In the genomic region with DNA sequence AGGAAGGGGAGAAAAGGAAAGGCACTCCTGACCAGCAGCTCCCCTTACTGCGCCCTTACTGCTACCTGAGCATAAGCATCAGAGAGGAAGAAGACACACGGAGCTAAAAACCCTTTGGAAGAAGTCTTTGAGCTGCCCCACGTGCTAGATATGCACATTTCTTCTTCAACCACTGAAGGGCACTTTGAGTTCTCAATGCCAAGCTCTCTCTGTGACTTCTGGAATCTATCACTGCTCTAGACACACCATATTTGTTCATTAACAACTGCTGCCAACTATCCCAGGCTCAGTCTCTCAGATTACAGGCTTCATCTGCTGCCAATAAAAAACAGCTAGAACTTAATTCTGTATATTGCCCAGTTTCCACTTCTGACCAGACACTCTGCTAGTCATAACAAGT, we compare ENCODE assay signal across 11 mouse cellular contexts. TPM values are rescaled to one million over a fixed set of nuclear protein-coding genes. Genes with fewer than 3 reads are reported as not detected.
DNase-seq lines count a peak whose midpoint lies in the region; ATAC-seq and TF ChIP-seq lines count a peak whose summit lies in the region.
"Had no signal": no experiment of that assay in that cellular context is flagged by ENCODE, and none has a peak within 500 bp of the region (broad histone marks: within the 10 kb centered on the region; RNA-seq: fewer than 3 reads in every experiment).

No protein-coding gene starts in this region.

- no peak overlapping the region for H3K9ac ChIP-seq in embryonic facial prominence, embryonic 14.5 days (ENCODE audit: low read depth, low read length)
- H3K9ac ChIP-seq: liver, postnatal 0 days had no signal

- WGBS in embryonic facial prominence, embryonic 14.5 days, result 70% methylated on average over 3 of the region's 3 CpGs

- ATAC-seq in embryonic facial prominence, embryonic 14.5 days (ENCODE audit: low read depth), result no peak
- ATAC-seq: intestine, embryonic 16.5 days; liver, postnatal 0 days had no signal

- H3K4me3 ChIP-seq in gastrocnemius, adult 2 months, result peak overlapping the region; percentile 11; the same call in 1 of the 2 replicates
- no peak overlapping the region for H3K4me3 ChIP-seq in embryonic facial prominence, embryonic 14.5 days (ENCODE audit: low read depth, low read length)

- DNase-seq in gastrocnemius, adult 2 months, result peak; percentile 36
- no peak for DNase-seq in gastrocnemius, postnatal 36 days
- DNase-seq in MN1 (ENCODE audit: low spot score), result peak; percentile 69
- peak; percentile 44 for DNase-seq in embryonic facial prominence, embryonic 14.5 days (ENCODE audit: low spot score)
- peak; percentile 59 to 65 for DNase-seq in heart, postnatal 10 days
- no peak for DNase-seq in ovary, postnatal 10 days (ENCODE audit: low spot score)
- DNase-seq in spleen, postnatal 14 days (ENCODE audit: low spot score in 2 of 2), result no peak
- DNase-seq in kidney, postnatal 14 days, result no peak
- DNase-seq: liver, postnatal 0 days; thymus, postnatal 25 days had no signal

- no peak overlapping the region for H3K4me2 ChIP-seq in embryonic facial prominence, embryonic 14.5 days (ENCODE audit: low read depth, low read length)

- no peak for TF ChIP-seq CTCF in gastrocnemius, adult 2 months (IDR thresholded peaks at IDR 0.05)

- no peaks in the 10 kb centered on the region for H3K36me3 ChIP-seq in embryonic facial prominence, embryonic 14.5 days (ENCODE audit: control insufficient read depth, insufficient read depth, low read length)

- H3K4me1 ChIP-seq in embryonic facial prominence, embryonic 14.5 days (ENCODE audit: control insufficient read depth, insufficient read depth, low read length), result peaks cover 19% of the 10 kb centered on the region

- intact Hi-C loops in gastrocnemius, adult 2 months (cut with DNase I), result no loop called here
- intact Hi-C loops in gastrocnemius, postnatal 36 days (cut with DNase I), result no loop called here
- intact Hi-C loops in heart, postnatal 10 days (cut with DNase I), result no loop called here

- peak overlapping the region; percentile 81 for H3K27ac ChIP-seq in gastrocnemius, adult 2 months
- H3K27ac ChIP-seq in embryonic facial prominence, embryonic 14.5 days (replicated peaks; ENCODE audit: low read depth, low read length), result no peak overlapping the region

- no peaks in the 10 kb centered on the region for H3K27me3 ChIP-seq in embryonic facial prominence, embryonic 14.5 days (replicated peaks; ENCODE audit: control insufficient read depth, insufficient read depth, low read length)

- H3K9me3 ChIP-seq in embryonic facial prominence, embryonic 14.5 days (ENCODE audit: control insufficient read depth, low read length), result no peaks in the 10 kb centered on the region; the same call in 1 of the 2 replicates

RNA-seq across cellular contexts. Expression of a gene that starts 15.7 kb away (rescaled TPM):
- 10 to 100 TPM; 17.1 to 18.6 TPM for total RNA-seq in gastrocnemius, adult 2 months (2021)
- total RNA-seq in gastrocnemius, postnatal 36 days (2021), result 10 to 100 TPM; 13.8 to 14.6 TPM
- 8.2 and 8.5 TPM in 2 replicates for polyA plus RNA-seq in embryonic facial prominence, embryonic 14.5 days (2014; fragmentation: Nextera tagmentation; extraction: Ambion mirVana)
- 10 to 100 TPM; 35.5 to 37.0 TPM for total RNA-seq in heart, postnatal 10 days (2021)

Comparison
In these comparisons a context has a peak if more than half of its experiments do, and no peak if none do; other contexts are left out.
1. DNase-seq: peak in gastrocnemius, adult 2 months (single experiment), MN1 (single experiment), embryonic facial prominence, embryonic 14.5 days (single experiment) and heart, postnatal 10 days (2 of 2); none in gastrocnemius, postnatal 36 days (0 of 2), ovary, postnatal 10 days (single experiment), spleen, postnatal 14 days (0 of 2) and kidney, postnatal 14 days (single experiment).